Comparison of ENCODE assay signal across 14 mouse cellular contexts in the genomic region with DNA sequence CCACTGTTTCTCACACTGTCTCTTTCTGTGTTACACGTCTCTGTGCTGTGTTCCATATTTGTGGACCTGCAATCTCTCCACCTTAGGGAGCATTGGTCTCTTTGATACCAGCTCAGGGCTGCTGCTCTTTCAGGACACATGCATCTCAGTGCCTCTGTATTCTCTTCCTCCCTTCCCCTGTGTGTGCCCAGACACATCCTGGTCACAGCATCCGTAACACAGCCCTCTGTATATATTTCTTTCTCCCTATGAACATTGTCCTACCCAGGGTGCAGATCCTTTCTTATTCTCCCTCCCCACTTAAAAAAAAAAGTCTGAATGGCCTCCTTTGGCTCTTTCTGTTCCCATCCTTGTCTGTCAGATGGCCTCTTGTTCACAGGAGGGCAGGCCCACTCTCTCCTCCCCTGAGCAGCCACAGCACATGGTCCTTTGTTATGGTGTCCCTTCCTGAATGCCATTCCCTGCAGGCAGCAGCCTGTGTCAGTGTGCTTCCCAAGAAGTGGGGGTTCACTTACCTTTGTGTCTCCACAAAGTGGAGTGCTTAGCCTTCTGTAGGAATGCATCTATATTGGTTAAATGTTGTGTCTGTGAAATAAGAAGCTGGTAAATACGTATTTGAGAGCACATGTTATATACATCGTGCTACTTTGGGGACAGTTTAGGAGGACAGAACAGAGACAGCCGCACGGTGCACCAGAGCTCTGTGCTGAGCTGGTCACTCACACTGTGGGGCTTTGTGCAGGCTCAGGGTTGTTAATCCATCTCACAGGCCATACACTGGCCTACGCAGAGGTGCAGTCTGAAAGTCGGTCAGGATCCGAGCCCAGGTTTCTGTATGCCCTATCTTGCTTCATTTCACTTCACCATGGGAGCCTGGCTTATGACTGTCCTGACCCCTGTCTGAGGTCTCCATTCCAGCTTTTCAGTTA. TPM values are rescaled to one million over a fixed set of nuclear protein-coding genes. Genes with fewer than 3 reads are reported as not detected.
DNase-seq lines count a peak whose midpoint lies in the region; ATAC-seq and TF ChIP-seq lines count a peak whose summit lies in the region.
"Had no signal": no experiment of that assay in that cellular context is flagged by ENCODE, and none has a peak within 500 bp of the region (broad histone marks: within the 10 kb centered on the region; RNA-seq: fewer than 3 reads in every experiment).

No protein-coding gene starts in this region.

- H3K27me3 ChIP-seq in heart, embryonic 12.5 days (replicated peaks): no peaks in the 10 kb centered on the region
- H3K27me3 ChIP-seq in forebrain, embryonic 10.5 days (ENCODE audit: poor library complexity, severe bottlenecking): no peaks in the 10 kb centered on the region
- H3K27me3 ChIP-seq in hindbrain, postnatal 0 days (ENCODE audit: insufficient read depth, low read length): no peaks in the 10 kb centered on the region
- H3K27me3 ChIP-seq in neural tube, embryonic 12.5 days (replicated peaks): no peaks in the 10 kb centered on the region
- H3K27me3 ChIP-seq in intestine, embryonic 16.5 days (replicated peaks; ENCODE audit: control insufficient read depth, insufficient read depth, low read length): no peaks in the 10 kb centered on the region
- H3K27me3 ChIP-seq: embryonic facial prominence, embryonic 15.5 days; hindbrain, embryonic 15.5 days had no signal

- peaks cover 74% of the 10 kb centered on the region for H3K4me1 ChIP-seq in heart, embryonic 12.5 days (replicated peaks)
- H3K4me1 ChIP-seq in forebrain, embryonic 10.5 days: peaks cover 78% of the 10 kb centered on the region
- H3K4me1 ChIP-seq in hindbrain, postnatal 0 days (ENCODE audit: insufficient read depth, low read length): peaks cover 29% of the 10 kb centered on the region
- peaks cover 66% of the 10 kb centered on the region for H3K4me1 ChIP-seq in neural tube, embryonic 12.5 days
- H3K4me1 ChIP-seq in intestine, embryonic 16.5 days (ENCODE audit: control insufficient read depth, insufficient read depth, low read length): peaks cover 10% of the 10 kb centered on the region

- H3K4me2 ChIP-seq in heart, embryonic 12.5 days: peak overlapping the region; percentile 39; the same call in 1 of the 2 replicates
- 0 out of 2 replicates have a peak overlapping the region, but pooled peaks have one; percentile 3 for H3K4me2 ChIP-seq in hindbrain, postnatal 0 days (ENCODE audit: low read depth, low read length)
- peak overlapping the region; percentile 21; the same call in 1 of the 2 replicates for H3K4me2 ChIP-seq in neural tube, embryonic 12.5 days (replicated peaks)
- no peak overlapping the region for H3K4me2 ChIP-seq in intestine, embryonic 16.5 days (ENCODE audit: low read depth, low read length)
- H3K4me2 ChIP-seq: embryonic facial prominence, embryonic 15.5 days; hindbrain, embryonic 15.5 days; liver, embryonic 12.5 days had no signal

- no peak overlapping the region for H3K9ac ChIP-seq in heart, embryonic 12.5 days
- no peak overlapping the region for H3K9ac ChIP-seq in hindbrain, postnatal 0 days (replicated peaks; ENCODE audit: low read length)
- H3K9ac ChIP-seq in neural tube, embryonic 12.5 days: peak overlapping the region; percentile 47
- H3K9ac ChIP-seq in intestine, embryonic 16.5 days (ENCODE audit: low read depth, low read length): no peak overlapping the region
- H3K9ac ChIP-seq: embryonic facial prominence, embryonic 15.5 days; hindbrain, embryonic 15.5 days; liver, embryonic 12.5 days had no signal

- whole genome bisulfite sequencing in heart, embryonic 12.5 days: 74% methylated on average over 9 of the region's 9 CpGs
- 20% methylated on average over 9 of the region's 9 CpGs for WGBS in forebrain, embryonic 10.5 days
- WGBS in hindbrain, postnatal 0 days: 32% methylated on average over 9 of the region's 9 CpGs
- 26% methylated on average over 9 of the region's 9 CpGs for WGBS in neural tube, embryonic 12.5 days
- 72% methylated on average over 9 of the region's 9 CpGs for WGBS in intestine, embryonic 16.5 days

- ATAC-seq in heart, embryonic 12.5 days (ENCODE audit: insufficient number of reproducible peaks, low FRiP score): no peak
- ATAC-seq in hindbrain, postnatal 0 days: peak; percentile 60; the same call in 1 of the 2 replicates
- ATAC-seq in neural tube, embryonic 12.5 days (ENCODE audit: low FRiP score, low read depth): peak; percentile 63; the same call in 1 of the 2 replicates
- ATAC-seq in intestine, embryonic 16.5 days: no peak
- ATAC-seq: liver, embryonic 12.5 days had no signal

- H3K9me3 ChIP-seq in heart, embryonic 12.5 days (replicated peaks): no peaks in the 10 kb centered on the region
- H3K9me3 ChIP-seq in forebrain, embryonic 10.5 days: no peaks in the 10 kb centered on the region
- H3K9me3 ChIP-seq in hindbrain, postnatal 0 days (ENCODE audit: low read length): no peaks in the 10 kb centered on the region
- no peaks in the 10 kb centered on the region for H3K9me3 ChIP-seq in neural tube, embryonic 12.5 days
- no peaks in the 10 kb centered on the region for H3K9me3 ChIP-seq in intestine, embryonic 16.5 days (ENCODE audit: control insufficient read depth, low read length)
- H3K9me3 ChIP-seq: embryonic facial prominence, embryonic 15.5 days; hindbrain, embryonic 15.5 days; liver, embryonic 12.5 days had no signal

- H3K4me3 ChIP-seq in heart, embryonic 12.5 days: no peak overlapping the region
- peak overlapping the region; percentile 22 for H3K4me3 ChIP-seq in forebrain, embryonic 10.5 days
- no peak overlapping the region for H3K4me3 ChIP-seq in hindbrain, postnatal 0 days (ENCODE audit: low read length)
- H3K4me3 ChIP-seq in neural tube, embryonic 12.5 days: no peak overlapping the region
- H3K4me3 ChIP-seq in intestine, embryonic 16.5 days (ENCODE audit: low read length): no peak overlapping the region
- H3K4me3 ChIP-seq: embryonic facial prominence, embryonic 15.5 days; hindbrain, embryonic 15.5 days; liver, embryonic 12.5 days had no signal

- no peak for TF ChIP-seq CTCF in hindbrain, postnatal 0 days (IDR thresholded peaks at IDR 0.05; ENCODE audit: low read depth)

- H3K27ac ChIP-seq in heart, embryonic 12.5 days (ENCODE audit: poor library complexity, severe bottlenecking): no peak overlapping the region
- H3K27ac ChIP-seq in forebrain, embryonic 10.5 days: peak overlapping the region; percentile 83
- H3K27ac ChIP-seq in hindbrain, postnatal 0 days: peak overlapping the region; percentile 4; the same call in 1 of the 2 replicates
- peak overlapping the region; percentile 59 for H3K27ac ChIP-seq in neural tube, embryonic 12.5 days
- H3K27ac ChIP-seq in intestine, embryonic 16.5 days (ENCODE audit: low read length): no peak overlapping the region
- H3K27ac ChIP-seq: embryonic facial prominence, embryonic 15.5 days; liver, embryonic 12.5 days had no signal

- no peak for DNase-seq in heart, postnatal 4 days
- no peak for DNase-seq in forebrain, embryonic 10.5 days (ENCODE audit: extremely low spot score, low spot score)
- no peak for DNase-seq in hindbrain, postnatal 0 days (ENCODE audit: low spot score)
- no peak for DNase-seq in thymus, postnatal 14 days
- DNase-seq in right cerebral cortex, postnatal 10 days (ENCODE audit: low spot score in 2 of 2): no peak
- DNase-seq: adrenal gland, adult 8-10 months; cerebellum, adult 11 months; gastrocnemius, postnatal 25 days had no signal

- H3K36me3 ChIP-seq in heart, embryonic 12.5 days: no peaks in the 10 kb centered on the region
- peaks cover 25% of the 10 kb centered on the region for H3K36me3 ChIP-seq in forebrain, embryonic 10.5 days (replicated peaks)
- H3K36me3 ChIP-seq in hindbrain, postnatal 0 days (ENCODE audit: insufficient read depth, low read length): no peaks in the 10 kb centered on the region
- H3K36me3 ChIP-seq in neural tube, embryonic 12.5 days: no peaks in the 10 kb centered on the region
- no peaks in the 10 kb centered on the region for H3K36me3 ChIP-seq in intestine, embryonic 16.5 days (ENCODE audit: control insufficient read depth, insufficient read depth, low read length)
- H3K36me3 ChIP-seq: embryonic facial prominence, embryonic 15.5 days; hindbrain, embryonic 15.5 days; liver, embryonic 12.5 days had no signal

RNA-seq across cellular contexts. Expression of gene Msantd3, which starts 7.1 kb away (rescaled TPM):
- polyA plus RNA-seq in heart, embryonic 12.5 days (2016; fragmentation: Nextera tagmentation; extraction: Ambion mirVana): 30.7 and 31.2 TPM in 2 replicates
- 10 to 100 TPM; 35.6 to 38.4 TPM for total RNA-seq in heart, postnatal 4 days (2021)
- polyA plus RNA-seq in forebrain, embryonic 10.5 days (2016; fragmentation: Nextera tagmentation; extraction: Ambion mirVana): 63.3 and 65.2 TPM in 2 replicates
- total RNA-seq in hindbrain, postnatal 0 days (2014; rRNA removed): 25.1 and 28.1 TPM in 2 replicates
- polyA plus RNA-seq in hindbrain, postnatal 0 days (2015; fragmentation: Nextera tagmentation; extraction: Ambion mirVana): 27.3 and 30.4 TPM in 2 replicates
- polyA plus RNA-seq in neural tube, embryonic 12.5 days (2016; fragmentation: Nextera tagmentation; extraction: Ambion mirVana): 51.3 and 60.3 TPM in 2 replicates
- polyA plus RNA-seq in intestine, embryonic 16.5 days (2015; fragmentation: Nextera tagmentation; extraction: Ambion mirVana): 10.7 and 10.9 TPM in 2 replicates

RNA-seq across cellular contexts. Expression of gene Tmeff1, which starts 38.1 kb away (rescaled TPM):
- 54.8 and 55.4 TPM in 2 replicates for polyA plus RNA-seq in heart, embryonic 12.5 days (2016; fragmentation: Nextera tagmentation; extraction: Ambion mirVana)
- 10 to 100 TPM; 26.0 to 28.9 TPM for total RNA-seq in heart, postnatal 4 days (2021)
- polyA plus RNA-seq in forebrain, embryonic 10.5 days (2016; fragmentation: Nextera tagmentation; extraction: Ambion mirVana): 53.5 and 64.1 TPM in 2 replicates
- 193 and 228 TPM in 2 replicates for total RNA-seq in hindbrain, postnatal 0 days (2014; rRNA removed)
- polyA plus RNA-seq in hindbrain, postnatal 0 days (2015; fragmentation: Nextera tagmentation; extraction: Ambion mirVana): 181 and 195 TPM in 2 replicates
- polyA plus RNA-seq in neural tube, embryonic 12.5 days (2016; fragmentation: Nextera tagmentation; extraction: Ambion mirVana): 328 and 330 TPM in 2 replicates
- polyA plus RNA-seq in intestine, embryonic 16.5 days (2015; fragmentation: Nextera tagmentation; extraction: Ambion mirVana): 5.0 and 5.2 TPM in 2 replicates

Comparison
In these comparisons a context has a peak if more than half of its experiments do, and no peak if none do; other contexts are left out.
1. ATAC-seq: peak in hindbrain, postnatal 0 days (single experiment) and neural tube, embryonic 12.5 days (single experiment); none in heart, embryonic 12.5 days (single experiment) and intestine, embryonic 16.5 days (single experiment).
2. H3K27ac ChIP-seq: peak in forebrain, embryonic 10.5 days (single experiment), hindbrain, postnatal 0 days (single experiment) and neural tube, embryonic 12.5 days (single experiment); none in heart, embryonic 12.5 days (single experiment) and intestine, embryonic 16.5 days (single experiment).